ENCODE assay signal across 26 mouse cellular contexts in genomic region chr9:25624744-25625143, GRCm38 (mm10).
A peak's percentile ranks its signal among the peaks of the same experiment; 100 is the strongest.
DNase-seq lines count a peak whose midpoint lies in the region; ATAC-seq and TF ChIP-seq lines count a peak whose summit lies in the region.
"Had no signal": no experiment of that assay in that cellular context is flagged by ENCODE, and none has a peak within 500 bp of the region (broad histone marks: within the 10 kb centered on the region; RNA-seq: fewer than 3 reads in every experiment).

No protein-coding gene starts in this region.

- no peak overlapping the region for H3K4me3 ChIP-seq in kidney, embryonic 14.5 days (ENCODE audit: low read length)
- no peak overlapping the region for H3K4me3 ChIP-seq in liver, adult 2 months (ENCODE audit: insufficient read depth, low read depth, low read length)
- H3K4me3 ChIP-seq in liver, embryonic 11.5 days (ENCODE audit: low read depth, low read length): no peak overlapping the region
- H3K4me3 ChIP-seq in gastrocnemius, adult 2 months: no peak overlapping the region
- H3K4me3 ChIP-seq: forebrain, embryonic 10.5 days; forebrain, embryonic 13.5 days; heart, embryonic 12.5 days; heart, embryonic 15.5 days had no signal

- H3K9me3 ChIP-seq in kidney, embryonic 14.5 days (ENCODE audit: control insufficient read depth, low read length): no peaks in the 10 kb centered on the region
- no peaks in the 10 kb centered on the region for H3K9me3 ChIP-seq in liver, embryonic 11.5 days (ENCODE audit: control insufficient read depth, low read length)
- H3K9me3 ChIP-seq: forebrain, embryonic 10.5 days; forebrain, embryonic 13.5 days; G1E; heart, embryonic 12.5 days; heart, embryonic 15.5 days had no signal

- no peak overlapping the region for H3K27ac ChIP-seq in kidney, embryonic 14.5 days (ENCODE audit: low read depth, low read length)
- no peak overlapping the region for H3K27ac ChIP-seq in liver, adult 2 months (replicated peaks; ENCODE audit: insufficient read depth, low read depth, low read length)
- no peak overlapping the region for H3K27ac ChIP-seq in liver, embryonic 11.5 days (ENCODE audit: low read depth, low read length)
- H3K27ac ChIP-seq in gastrocnemius, adult 2 months: no peak overlapping the region
- H3K27ac ChIP-seq: forebrain, embryonic 10.5 days; forebrain, embryonic 13.5 days; heart, embryonic 15.5 days; hindbrain, embryonic 14.5 days had no signal

- WGBS in kidney, embryonic 14.5 days: 66% methylated on average over 2 of the region's 2 CpGs
- 61% methylated on average over 2 of the region's 2 CpGs for WGBS in liver, adult 2 months
- 66% methylated on average over 2 of the region's 2 CpGs for WGBS in liver, embryonic 11.5 days

- no peak for TF ChIP-seq POLR2A in liver, adult 2 months (IDR thresholded peaks at IDR 0.05; ENCODE audit: extremely low read depth, insufficient read depth, low read length)

- ATAC-seq in kidney, embryonic 14.5 days (ENCODE audit: low FRiP score, low TSS enrichment): no peak
- no peak for ATAC-seq in liver, embryonic 11.5 days (replicated peaks; ENCODE audit: low FRiP score)
- ATAC-seq: forebrain, embryonic 13.5 days; forebrain, embryonic 16.5 days; Patski had no signal

- intact Hi-C loops in gastrocnemius, adult 2 months (cut with DNase I): no loop called here

- no peak for TF ChIP-seq CTCF in liver, adult 2 months (IDR thresholded peaks at IDR 0.05; ENCODE audit: low read depth, low read length)
- TF ChIP-seq CTCF in gastrocnemius, adult 2 months (IDR thresholded peaks at IDR 0.05): no peak

- no peaks in the 10 kb centered on the region for H3K4me1 ChIP-seq in kidney, embryonic 14.5 days (ENCODE audit: control insufficient read depth, insufficient read depth, low read length)
- H3K4me1 ChIP-seq in liver, adult 2 months (ENCODE audit: control insufficient read depth, insufficient read depth, low read length): no peaks in the 10 kb centered on the region
- no peaks in the 10 kb centered on the region for H3K4me1 ChIP-seq in liver, embryonic 11.5 days (replicated peaks; ENCODE audit: control insufficient read depth, insufficient read depth, low read length)
- H3K4me1 ChIP-seq: forebrain, embryonic 10.5 days; heart, embryonic 12.5 days; heart, embryonic 15.5 days had no signal

- no peaks in the 10 kb centered on the region for H3K79me2 ChIP-seq in liver, adult 2 months (ENCODE audit: control insufficient read depth, insufficient read depth, low read length)

- DNase-seq in kidney, adult 11 months: peak; percentile 8
- no peak for DNase-seq in kidney, postnatal 14 days
- DNase-seq in kidney, adult 8-10 months: peak; percentile 3 to 9
- peak; percentile 58 for DNase-seq in liver, adult 2 months (ENCODE audit: extremely low read depth, low read depth, low spot score)
- DNase-seq in liver, embryonic 11.5 days (ENCODE audit: low spot score): no peak
- no peak for DNase-seq in gastrocnemius, adult 2 months
- DNase-seq: adrenal gland, postnatal 10 days; adrenal gland, postnatal 36 days; B cell, adult 2 months; cerebellum, adult 18-20 months; cerebellum, adult 9-10 months; cerebellum, postnatal 14 days; gastrocnemius, postnatal 14 days; heart, adult 18-20 months; heart, postnatal 10 days; heart, postnatal 36 days had no signal

- H3K4me2 ChIP-seq in kidney, embryonic 14.5 days (replicated peaks; ENCODE audit: low read depth, low read length): no peak overlapping the region
- H3K4me2 ChIP-seq in liver, embryonic 11.5 days: no peak overlapping the region
- H3K4me2 ChIP-seq: forebrain, embryonic 13.5 days; heart, embryonic 12.5 days; heart, embryonic 15.5 days; hindbrain, embryonic 14.5 days had no signal

- H3K36me3 ChIP-seq in kidney, embryonic 14.5 days (ENCODE audit: control insufficient read depth, insufficient read depth, low read length): no peaks in the 10 kb centered on the region
- H3K36me3 ChIP-seq in liver, adult 2 months (ENCODE audit: control insufficient read depth, insufficient read depth, low read length): no peaks in the 10 kb centered on the region
- H3K36me3 ChIP-seq in liver, embryonic 11.5 days (ENCODE audit: control insufficient read depth, insufficient read depth, low read length): no peaks in the 10 kb centered on the region
- H3K36me3 ChIP-seq: forebrain, embryonic 10.5 days; G1E; heart, embryonic 12.5 days; heart, embryonic 15.5 days had no signal

- H3K27me3 ChIP-seq in kidney, embryonic 14.5 days (ENCODE audit: control insufficient read depth, insufficient read depth, low read length): no peaks in the 10 kb centered on the region
- H3K27me3 ChIP-seq in liver, adult 2 months (ENCODE audit: control insufficient read depth, insufficient read depth, low read length): no peaks in the 10 kb centered on the region
- no peaks in the 10 kb centered on the region for H3K27me3 ChIP-seq in liver, embryonic 11.5 days (replicated peaks; ENCODE audit: control insufficient read depth, insufficient read depth, low read length)
- H3K27me3 ChIP-seq: CH12.LX; forebrain, embryonic 13.5 days; heart, embryonic 12.5 days; heart, embryonic 15.5 days had no signal

- H3K9ac ChIP-seq in kidney, embryonic 14.5 days (ENCODE audit: low read depth, low read length): no peak overlapping the region
- H3K9ac ChIP-seq in liver, adult 2 months (ENCODE audit: low read depth, low read length): no peak overlapping the region
- H3K9ac ChIP-seq in liver, embryonic 11.5 days (ENCODE audit: low read depth, low read length): no peak overlapping the region
- H3K9ac ChIP-seq: forebrain, embryonic 13.5 days; heart, embryonic 12.5 days; heart, embryonic 15.5 days; hindbrain, embryonic 14.5 days had no signal

Comparison
In these comparisons a context has a peak if more than half of its experiments do, and no peak if none do; other contexts are left out.
1. DNase-seq: peak in kidney, adult 11 months (single experiment), kidney, adult 8-10 months (2 of 2) and liver, adult 2 months (single experiment); none in kidney, postnatal 14 days (single experiment), liver, embryonic 11.5 days (single experiment) and gastrocnemius, adult 2 months (single experiment).